Mouse (Mus musculus): ENCODE results near the gene Sox18. TPM values are rescaled to one million over a fixed set of nuclear protein-coding genes. Genes with fewer than 3 reads are reported as not detected.
A peak's percentile ranks its signal among the peaks of the same experiment; 100 is the strongest.

Gene Sox18
- polyA plus RNA-seq, 1 experiment from 2014 or later: 21.2 TPM

DNA sequence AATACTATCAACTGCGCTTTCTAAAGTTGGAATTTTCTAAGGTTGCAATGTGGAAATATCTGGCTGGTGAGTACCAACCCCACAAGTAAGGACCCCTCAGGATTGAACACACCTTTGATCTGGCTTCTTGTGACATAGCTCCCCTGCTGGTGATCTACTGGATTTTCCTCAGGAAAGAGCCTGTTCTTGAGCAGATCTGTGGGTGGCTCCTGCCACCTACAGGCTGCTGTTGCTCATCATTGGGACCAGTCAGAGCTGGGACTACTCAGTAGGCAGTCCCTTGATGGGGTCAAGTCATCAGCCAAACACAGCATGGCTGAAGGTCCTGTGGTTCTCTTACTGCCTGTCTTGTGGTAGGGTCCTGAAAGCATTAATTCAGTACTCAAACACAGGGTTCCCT is 7.3 kb upstream of the Sox18 start:
- DNase-seq (ENCODE audit: extremely low spot score, low spot score): peak; percentile 62
- Histone ChIP-seq H3K9me3 (no peaks in the 10 kb centered on the region), H3K27ac (no peak overlapping the region), H3K4me3 (no peak overlapping the region), H3K27me3 (ENCODE audit: poor library complexity, severe bottlenecking) (peaks cover 31% of the 10 kb centered on the region), H3K4me1 (peaks cover 55% of the 10 kb centered on the region), H3K36me3 (replicated peaks) (no peaks in the 10 kb centered on the region)
- 42% methylated on average over 1 of the region's 1 CpGs for WGBS

DNA sequence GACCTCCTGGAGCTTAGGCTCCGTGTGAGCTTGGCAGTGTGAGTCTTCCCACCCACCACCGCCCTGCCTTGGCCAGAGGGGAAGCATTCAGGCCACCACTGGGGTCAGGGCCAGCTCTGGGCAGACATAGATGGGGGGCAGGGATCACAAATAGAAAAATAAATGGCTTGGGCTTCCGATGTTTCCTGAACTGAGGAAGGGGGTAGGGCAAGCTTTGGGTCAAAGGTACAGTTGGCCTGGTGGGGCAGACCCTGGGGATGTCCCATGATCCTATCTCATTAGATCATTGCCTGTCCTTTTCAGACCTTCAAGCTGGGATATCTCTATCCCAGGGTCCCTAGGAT is 6.3 kb upstream of the Sox18 start:
- Histone ChIP-seq H3K9me3 (no peaks in the 10 kb centered on the region), H3K36me3 (replicated peaks) (no peaks in the 10 kb centered on the region), H3K4me1 (peaks cover 61% of the 10 kb centered on the region), H3K27me3 (ENCODE audit: poor library complexity, severe bottlenecking) (peaks cover 42% of the 10 kb centered on the region), H3K27ac (no peak overlapping the region), H3K4me3 (no peak overlapping the region)
- WGBS: 53% methylated on average over 3 of the region's 3 CpGs
- DNase-seq (ENCODE audit: extremely low spot score, low spot score): no peak

DNA sequence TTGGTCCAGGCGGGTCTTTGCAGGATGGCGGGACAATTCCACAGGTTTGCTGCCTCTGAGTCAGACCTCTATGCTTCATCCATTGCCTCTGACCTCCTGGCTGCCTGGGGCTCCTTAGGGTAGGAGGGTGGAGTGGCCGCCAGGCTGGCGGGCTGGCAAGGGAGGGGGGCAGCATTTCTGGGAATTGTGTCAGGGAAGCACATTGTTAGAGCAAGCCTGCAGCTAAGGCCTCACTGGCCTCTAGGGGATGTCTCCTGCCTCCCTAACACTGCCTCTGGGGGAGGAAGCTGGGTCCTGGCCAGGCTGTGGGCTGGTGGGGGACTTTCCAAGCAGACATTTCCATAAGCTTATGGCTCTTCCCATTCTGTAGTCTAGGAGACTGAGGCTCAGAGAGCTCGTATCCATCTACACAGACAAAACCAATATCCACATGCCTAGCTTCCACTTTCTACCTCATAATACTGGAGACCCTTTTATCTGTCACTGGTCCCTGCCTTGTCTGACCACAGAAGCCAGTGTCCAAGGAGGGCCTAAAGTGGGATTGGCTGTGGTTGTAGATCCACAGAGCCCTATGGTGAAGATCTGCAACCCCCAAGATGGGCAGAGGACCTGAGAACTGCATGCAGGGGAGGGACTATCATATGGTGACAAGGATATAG is 5.8 kb upstream of the Sox18 start:
- no peak for DNase-seq (ENCODE audit: extremely low spot score, low spot score)
- H3K4me3 ChIP-seq: no peak overlapping the region
- no peaks in the 10 kb centered on the region for H3K9me3 ChIP-seq
- H3K4me1 ChIP-seq: peaks cover 61% of the 10 kb centered on the region
- WGBS: 51% methylated on average over 5 of the region's 5 CpGs
- H3K27ac ChIP-seq: 0 out of 2 replicates have a peak overlapping the region, but pooled peaks have one; percentile 20
- peaks cover 47% of the 10 kb centered on the region for H3K27me3 ChIP-seq (ENCODE audit: poor library complexity, severe bottlenecking)
- no peaks in the 10 kb centered on the region for H3K36me3 ChIP-seq (replicated peaks)

DNA sequence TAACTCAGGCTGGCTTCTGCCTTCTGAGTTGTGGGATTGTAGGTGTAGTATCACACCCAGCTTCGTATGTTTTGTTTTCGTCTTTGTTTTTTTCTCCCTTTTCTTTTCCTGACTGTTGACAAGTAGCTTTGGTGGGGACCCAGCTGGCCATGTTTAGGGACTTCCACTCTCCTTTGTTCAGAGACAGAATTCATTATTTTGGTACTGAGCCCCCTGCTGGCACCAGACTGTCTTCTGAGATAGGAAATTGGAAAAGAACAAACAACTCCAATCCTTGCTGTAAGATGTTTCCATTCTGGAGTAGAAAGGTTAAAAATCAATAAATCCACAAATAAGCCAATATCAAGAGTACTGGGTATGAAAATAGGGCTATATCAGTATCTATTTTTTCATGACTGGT is 5.0 kb upstream of the Sox18 start:
- Histone ChIP-seq H3K9me3 (no peaks in the 10 kb centered on the region), H3K4me1 (peaks cover 62% of the 10 kb centered on the region), H3K36me3 (replicated peaks) (no peaks in the 10 kb centered on the region), H3K4me3 (no peak overlapping the region), H3K27me3 (ENCODE audit: poor library complexity, severe bottlenecking) (peaks cover 54% of the 10 kb centered on the region), H3K27ac (peak overlapping the region; percentile 79; the same call in 1 of the 2 replicates)
- WGBS: 39% methylated on average over 2 of the region's 2 CpGs
- no peak for DNase-seq (ENCODE audit: extremely low spot score, low spot score)

DNA sequence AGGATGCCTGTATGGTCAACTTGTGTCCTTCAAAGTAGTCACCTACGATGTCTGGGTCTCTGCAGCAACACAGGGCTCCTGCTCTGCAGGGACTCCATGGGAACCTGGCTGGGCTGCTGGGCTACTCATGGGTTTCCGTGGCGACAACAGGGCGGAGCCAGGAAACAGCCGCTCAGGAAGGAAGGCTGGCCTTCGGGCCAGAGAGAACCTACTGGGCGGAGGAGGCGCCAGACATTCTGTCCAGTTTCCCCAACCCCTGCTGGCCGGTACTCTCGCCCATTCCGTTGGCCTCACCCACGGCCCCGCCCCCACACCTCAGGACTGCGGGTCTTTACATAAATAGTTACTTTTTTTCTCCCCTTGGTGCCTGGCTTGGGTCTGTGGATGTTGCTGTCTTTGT is 4.0 kb upstream of the Sox18 start:
- DNase-seq (ENCODE audit: extremely low spot score, low spot score): peak; percentile 63
- Histone ChIP-seq H3K4me3 (peak overlapping the region; percentile 39), H3K36me3 (replicated peaks) (no peaks in the 10 kb centered on the region), H3K9me3 (no peaks in the 10 kb centered on the region), H3K27ac (peak overlapping the region; percentile 79), H3K4me1 (peaks cover 62% of the 10 kb centered on the region), H3K27me3 (ENCODE audit: poor library complexity, severe bottlenecking) (peaks cover 58% of the 10 kb centered on the region)
- WGBS: 3% methylated on average over 14 of the region's 14 CpGs

DNA sequence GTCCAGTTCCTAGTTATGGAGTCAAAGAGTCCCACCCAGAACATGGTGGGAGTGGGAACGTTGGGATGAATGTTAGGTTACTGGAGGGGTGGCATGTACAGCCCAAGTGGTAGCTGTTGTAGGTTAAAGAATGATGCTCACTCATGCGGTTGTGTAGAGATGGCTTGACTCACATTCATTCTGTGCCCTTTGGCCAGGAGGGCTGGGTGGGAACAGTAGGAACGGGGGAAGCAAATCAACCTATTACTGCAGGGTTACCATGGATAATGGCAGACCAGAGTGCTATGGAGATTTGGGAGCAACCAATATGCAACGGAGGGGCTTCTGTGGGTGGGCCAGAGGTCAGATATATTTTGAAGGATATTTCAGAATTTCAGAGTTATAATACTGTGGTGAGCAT is 3.5 kb upstream of the Sox18 start:
- 82% methylated on average over 4 of the region's 4 CpGs for WGBS
- H3K36me3 ChIP-seq (replicated peaks): no peaks in the 10 kb centered on the region
- H3K4me1 ChIP-seq: peaks cover 66% of the 10 kb centered on the region
- H3K27ac ChIP-seq: peak overlapping the region; percentile 79
- no peak overlapping the region for H3K4me3 ChIP-seq
- peaks cover 63% of the 10 kb centered on the region for H3K27me3 ChIP-seq (ENCODE audit: poor library complexity, severe bottlenecking)
- H3K9me3 ChIP-seq: no peaks in the 10 kb centered on the region
- DNase-seq (ENCODE audit: extremely low spot score, low spot score): no peak

DNA sequence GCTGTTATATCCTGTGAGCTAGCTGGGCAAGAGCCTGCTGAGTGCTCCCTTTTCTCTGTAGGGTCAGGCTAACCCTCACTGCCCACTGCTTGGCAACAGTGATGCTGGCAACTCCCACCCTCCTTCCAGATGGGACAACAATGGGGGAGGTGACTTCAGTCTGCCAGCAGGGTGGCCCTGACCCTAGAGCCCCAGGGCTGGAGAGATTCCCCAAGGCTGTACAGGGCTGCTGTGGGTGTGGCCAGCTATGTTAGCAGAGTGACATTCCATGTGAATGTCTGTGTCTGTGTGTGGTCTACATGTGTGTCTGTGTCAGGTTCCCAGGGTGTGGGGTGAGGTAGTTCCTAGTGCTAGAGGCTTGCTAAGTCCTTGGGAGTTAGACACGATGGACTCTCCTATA is 2.1 kb upstream of the Sox18 start:
- Histone ChIP-seq H3K9me3 (no peaks in the 10 kb centered on the region), H3K36me3 (replicated peaks) (no peaks in the 10 kb centered on the region), H3K27ac (no peak overlapping the region), H3K4me1 (peaks cover 59% of the 10 kb centered on the region), H3K27me3 (ENCODE audit: poor library complexity, severe bottlenecking) (peaks cover 78% of the 10 kb centered on the region), H3K4me3 (no peak overlapping the region)
- DNase-seq (ENCODE audit: extremely low spot score, low spot score): no peak
- 57% methylated on average over 1 of the region's 1 CpGs for WGBS

DNA sequence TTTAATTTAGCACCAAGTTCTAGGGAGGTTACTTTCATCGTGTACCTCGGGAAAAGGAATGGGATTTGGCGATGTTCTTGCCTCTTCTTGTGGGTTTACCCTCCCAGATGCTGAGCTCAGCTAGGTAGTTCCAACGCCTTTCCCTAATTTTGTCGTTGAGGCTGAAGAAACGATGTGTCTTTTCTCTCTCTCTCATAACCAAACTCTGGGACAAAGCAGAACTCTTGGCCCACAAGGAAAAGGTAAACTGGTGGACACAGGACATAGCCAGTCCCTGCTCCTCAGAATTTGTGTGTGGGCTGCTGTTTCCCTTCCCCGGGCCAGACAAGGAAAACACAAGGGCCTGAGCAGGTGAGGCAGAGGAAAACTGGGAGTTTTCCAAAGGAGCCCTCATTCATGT is 544 bp upstream of the Sox18 start:
- 23% methylated on average over 7 of the region's 7 CpGs for WGBS
- H3K4me1 ChIP-seq: peaks cover 52% of the 10 kb centered on the region
- H3K4me3 ChIP-seq: peak overlapping the region; percentile 50; the same call in 1 of the 2 replicates

DNA sequence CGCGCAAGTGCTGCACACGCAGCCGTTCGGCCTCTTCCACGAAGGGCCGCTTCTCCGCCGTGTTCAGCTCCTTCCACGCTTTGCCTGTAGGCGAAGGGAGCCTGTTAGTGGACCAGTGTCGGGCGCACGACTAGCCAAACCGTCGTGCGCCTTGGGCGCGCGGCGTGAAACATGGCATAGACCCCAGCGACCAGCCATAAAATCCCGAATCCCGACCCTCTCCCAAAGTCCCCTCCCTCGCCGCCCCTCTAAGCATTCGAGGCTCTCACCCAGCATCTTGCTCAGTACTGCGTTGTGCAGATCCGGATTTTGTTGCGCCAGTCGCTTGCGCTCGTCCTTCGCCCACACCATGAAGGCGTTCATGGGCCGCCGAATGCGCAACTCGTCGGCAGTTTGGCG is 528 bp downstream of the Sox18 start:
- H3K4me3 ChIP-seq: peak overlapping the region; percentile 50
- H3K36me3 ChIP-seq (replicated peaks): no peaks in the 10 kb centered on the region
- peak overlapping the region; percentile 6; the same call in 1 of the 2 replicates for H3K27ac ChIP-seq
- peaks cover 43% of the 10 kb centered on the region for H3K4me1 ChIP-seq
- WGBS: 1% methylated on average over 41 of the region's 41 CpGs
- no peaks in the 10 kb centered on the region for H3K9me3 ChIP-seq
- H3K27me3 ChIP-seq (ENCODE audit: poor library complexity, severe bottlenecking): peaks cover 85% of the 10 kb centered on the region
- no peak for DNase-seq (ENCODE audit: extremely low spot score, low spot score)

More for the DNA sequence above, 544 bp upstream of the Sox18 start:
- H3K36me3 ChIP-seq (replicated peaks): no peaks in the 10 kb centered on the region
- H3K27ac ChIP-seq: no peak overlapping the region
- no peaks in the 10 kb centered on the region for H3K9me3 ChIP-seq
- peaks cover 86% of the 10 kb centered on the region for H3K27me3 ChIP-seq (ENCODE audit: poor library complexity, severe bottlenecking)
- no peak for DNase-seq (ENCODE audit: extremely low spot score, low spot score)

DNA sequence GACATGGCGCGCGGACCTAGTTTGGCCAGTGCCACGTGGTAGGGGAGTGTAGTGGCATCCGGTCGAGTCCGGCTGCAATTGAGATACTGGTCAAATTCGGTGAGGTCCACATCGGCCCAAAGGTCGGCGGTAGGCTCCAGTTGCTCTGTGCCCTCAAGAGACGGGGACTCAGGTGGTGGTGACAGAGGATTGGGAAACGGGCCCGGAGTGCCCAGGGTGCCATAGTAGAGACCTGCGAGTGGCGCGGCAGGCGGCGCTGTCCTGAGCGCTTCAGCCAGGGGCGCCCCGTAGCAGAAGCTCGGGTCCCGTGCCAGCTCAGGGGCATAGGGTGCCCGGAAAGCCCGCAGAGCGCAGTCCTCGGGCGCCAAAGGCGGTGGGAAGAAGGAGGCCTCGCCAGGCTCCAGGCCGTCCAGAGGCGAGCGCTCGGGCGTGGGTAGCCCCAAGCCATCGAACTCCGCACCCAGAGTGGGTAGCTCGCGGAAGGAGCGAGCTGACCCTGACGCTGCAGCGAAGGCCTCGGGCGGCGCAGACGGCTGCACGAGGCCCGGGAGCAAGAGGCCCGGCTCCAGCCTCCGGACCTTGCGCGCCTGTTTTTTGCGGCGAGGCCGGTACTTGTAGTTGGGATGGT is 1.0 kb downstream of the Sox18 start:
- Histone ChIP-seq H3K9me3 (no peaks in the 10 kb centered on the region), H3K27ac (peak overlapping the region; percentile 54; the same call in 1 of the 2 replicates), H3K4me3 (peak overlapping the region; percentile 50), H3K36me3 (replicated peaks) (no peaks in the 10 kb centered on the region), H3K27me3 (ENCODE audit: poor library complexity, severe bottlenecking) (peaks cover 85% of the 10 kb centered on the region), H3K4me1 (peaks cover 37% of the 10 kb centered on the region)
- WGBS: 4% methylated on average over 56 of the region's 56 CpGs
- no peak for DNase-seq (ENCODE audit: extremely low spot score, low spot score)

DNA sequence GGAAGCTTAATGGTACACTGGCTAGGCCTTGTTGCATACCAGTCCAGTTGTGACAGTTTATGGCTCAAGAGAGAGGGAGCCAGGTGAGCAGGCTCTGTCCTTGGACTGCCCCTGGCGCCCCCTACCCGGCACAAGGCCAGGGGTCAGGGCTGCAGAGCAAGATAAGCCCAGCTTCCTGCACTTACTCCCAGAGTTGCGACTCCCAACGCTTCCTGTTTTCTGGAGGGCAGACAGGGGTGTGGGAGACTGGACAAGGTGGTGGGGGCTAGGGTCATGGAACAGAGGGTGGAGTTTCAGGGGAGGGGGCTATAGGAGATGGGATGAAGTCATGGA is 8.2 kb downstream of the Sox18 start:
- Histone ChIP-seq H3K4me3 (no peak overlapping the region), H3K27ac (0 out of 2 replicates have a peak overlapping the region, but pooled peaks have one; percentile 52), H3K9me3 (no peaks in the 10 kb centered on the region), H3K27me3 (ENCODE audit: poor library complexity, severe bottlenecking) (peaks cover 14% of the 10 kb centered on the region), H3K4me1 (peaks cover 37% of the 10 kb centered on the region), H3K36me3 (replicated peaks) (peaks cover 7% of the 10 kb centered on the region; the same call in 1 of the 2 replicates)
- DNase-seq (ENCODE audit: extremely low spot score, low spot score): no peak
- WGBS: 33% methylated on average over 4 of the region's 4 CpGs

DNA sequence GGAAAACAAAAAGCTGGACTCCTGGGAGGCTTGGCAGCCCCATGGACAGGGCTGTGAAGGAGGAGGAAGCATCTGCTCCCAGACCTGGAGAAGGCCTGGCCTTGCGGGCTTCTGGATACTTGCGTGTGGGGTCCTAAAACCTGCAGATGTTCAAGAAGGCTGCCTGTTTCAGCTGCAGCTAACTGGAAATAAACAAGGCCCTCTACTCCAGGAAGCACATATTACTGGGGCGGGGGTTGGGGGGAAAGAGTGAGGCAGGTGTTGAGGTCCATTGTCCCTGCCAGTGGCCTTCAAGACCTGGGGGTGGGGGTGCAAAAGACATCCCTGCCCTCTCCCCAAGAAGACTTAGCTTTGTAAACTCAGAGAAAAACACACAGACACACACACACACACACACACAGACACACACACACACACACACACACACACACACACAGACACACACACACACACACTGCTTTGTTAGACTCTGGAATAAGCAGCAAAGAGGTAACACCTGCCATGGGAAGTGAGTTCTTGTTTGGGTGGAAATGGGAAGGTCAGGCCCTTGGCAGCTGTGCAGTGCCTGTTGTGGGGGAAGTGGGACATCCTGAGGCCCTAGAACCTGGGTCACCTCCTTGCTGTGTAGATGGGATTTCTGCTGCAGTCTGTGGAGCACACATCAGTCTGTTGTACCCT is 8.7 kb downstream of the Sox18 start:
- Histone ChIP-seq H3K36me3 (replicated peaks) (peaks cover 7% of the 10 kb centered on the region; the same call in 1 of the 2 replicates), H3K4me3 (no peak overlapping the region), H3K4me1 (peaks cover 37% of the 10 kb centered on the region), H3K27me3 (ENCODE audit: poor library complexity, severe bottlenecking) (peaks cover 9% of the 10 kb centered on the region), H3K9me3 (no peaks in the 10 kb centered on the region), H3K27ac (peak overlapping the region; percentile 53; the same call in 1 of the 2 replicates)
- 88% methylated on average over 3 of the region's 3 CpGs for WGBS
- DNase-seq (ENCODE audit: extremely low spot score, low spot score): no peak

DNA sequence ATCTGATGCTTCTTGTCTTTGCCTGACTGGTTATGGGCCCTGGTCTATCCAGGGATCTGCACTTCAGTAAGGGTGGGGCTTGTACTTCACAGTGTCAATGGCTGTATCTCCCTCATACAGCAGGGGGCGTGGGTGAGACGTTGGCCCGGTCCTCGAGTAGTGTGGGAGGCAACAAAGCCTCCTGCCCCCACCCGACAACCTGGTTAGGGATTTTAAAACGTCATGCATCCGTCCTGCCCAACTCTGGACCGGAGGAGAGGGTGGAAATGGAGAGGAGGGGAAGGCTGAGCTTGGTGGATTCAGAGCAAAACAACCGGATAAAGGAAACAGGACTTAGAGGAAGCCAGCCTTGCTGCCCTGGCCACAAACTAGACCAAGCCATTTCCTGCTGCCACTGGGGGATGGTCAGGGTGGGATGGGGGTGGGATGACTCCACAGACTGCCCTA is 11.8 kb downstream of the Sox18 start:
- H3K4me1 ChIP-seq: peaks cover 40% of the 10 kb centered on the region
- H3K27me3 ChIP-seq (ENCODE audit: poor library complexity, severe bottlenecking): no peaks in the 10 kb centered on the region
- no peaks in the 10 kb centered on the region for H3K9me3 ChIP-seq
- 11% methylated on average over 9 of the region's 9 CpGs for WGBS
- H3K27ac ChIP-seq: peak overlapping the region; percentile 26; the same call in 1 of the 2 replicates
- H3K36me3 ChIP-seq (replicated peaks): peaks cover 37% of the 10 kb centered on the region
- DNase-seq (ENCODE audit: extremely low spot score, low spot score): peak; percentile 60
- H3K4me3 ChIP-seq: no peak overlapping the region

Data from forebrain, embryonic 10.5 days (tissue).